Mouse (Mus musculus) left cerebral cortex, adult 2 months (tissue): Measurements from ENCODE around the gene Olfr1039. TPM values are rescaled to one million over a fixed set of nuclear protein-coding genes. Genes with fewer than 3 reads are reported as not detected.
"Not testable (repeated sequence)": the region's sequence is repeated elsewhere in the genome, so short reads cannot be mapped to it uniquely, and the experiment has no call there.

ENCODE experiments used
- DNase-seq, 2 experiments: peaks; one replicate each; pipeline ENCODE4 v3.0.0; 2021 to 2022; ENCODE audit warnings: low spot score in 2 of 2, mixed read lengths in 1 of 2; ENCODE audit errors: extremely low spot score in 1 of 2
- H3K27ac ChIP-seq: fragments of 200-600 bp; 2 replicates; pipeline ENCODE4 v1.8.1; 2022
- H3K4me3 ChIP-seq: fragments of 200-600 bp; 2 replicates; pipeline ENCODE4 v1.8.1; 2022
- CTCF ChIP-seq: fragments of 200-600 bp; IDR thresholded peaks from 2 replicates; pipeline ENCODE4 v1.8.1; 2022; ENCODE audit warnings: antibody characterized with exemption, mild to moderate bottlenecking, moderate library complexity
- intact Hi-C: fragments of 180-260 bp; cut with DNase I; formaldehyde crosslinking; loops from one replicate; pipeline ENCODE4 v1.15.1; 2025
- long read RNA-seq, 2 experiments: library from polyadenylated mRNA; stranded (forward); transcript quantifications; one replicate each; pipeline ENCODE4 v2.0.0; 2021; ENCODE audit warnings: borderline mapping rate in 2 of 2
- total RNA-seq, 2 experiments: library from RNA; stranded (reverse); gene quantifications; 2 replicates each; pipeline ENCODE4 v1.2.3; 2021

The Olfr1039 gene
- total RNA-seq = not detected
- long read RNA-seq, experiment 1 = 0 reads
- long read RNA-seq, experiment 2 = 0 reads

- no peak within 1 kb of the TSS for H3K27ac ChIP-seq
- TF ChIP-seq CTCF = no peak
- no peak within 1 kb of the TSS for H3K4me3 ChIP-seq
- DNase-seq = no peak
- intact Hi-C loops = no loop called here
These were observed at the start of gene Olfr1039 for GRCm38 (mm10) chr2:86135828-86136227. Olfr1039 (minus strand) TSS chr2:86135928.

GRCm38 (mm10) chr2:86179950-86180349, 44.2 kb upstream of the Olfr1039 start:
- TF ChIP-seq CTCF = no peak

GRCm38 (mm10) chr2:86177720-86178119, 42.0 kb upstream of the Olfr1039 start, which contains the start of gene Olfr1044:
Olfr1044 (minus strand) TSS chr2:86177820.
- intact Hi-C loops = no loop called here
- no peak for DNase-seq
- Histone ChIP-seq H3K27ac (no peak within 1 kb of the TSS), H3K4me3 (no peak within 1 kb of the TSS)
- no peak for TF ChIP-seq CTCF

More at GRCm38 (mm10) chr2:86179950-86180349, 44.2 kb upstream of the Olfr1039 start:
- intact Hi-C loops = no loop called here
- Histone ChIP-seq H3K4me3 (no peak overlapping the region), H3K27ac (no peak overlapping the region)
- DNase-seq = no peak

- H3K4me3 ChIP-seq, H3K27ac ChIP-seq, DNase-seq, intact Hi-C loops: not testable (repeated sequence)
These were observed 39.7 kb upstream of the Olfr1039 start for GRCm38 (mm10) chr2:86175422-86175821.

GRCm38 (mm10) chr2:86167422-86167821, 31.7 kb upstream of the Olfr1039 start, which contains the start of gene Olfr1043:
Olfr1043 (minus strand) TSS chr2:86167522.
- intact Hi-C loops = no loop called here
- Histone ChIP-seq H3K27ac (no peak within 1 kb of the TSS), H3K4me3 (no peak within 1 kb of the TSS)
- DNase-seq = no peak
- no peak for TF ChIP-seq CTCF

GRCm38 (mm10) chr2:86161738-86162137, 26.0 kb upstream of the Olfr1039 start, which contains the start of gene Olfr1042:
Olfr1042 (minus strand) TSS chr2:86161838.
- DNase-seq = no peak
- H3K27ac ChIP-seq = no peak within 1 kb of the TSS
- no peak for TF ChIP-seq CTCF
- H3K4me3 ChIP-seq = no peak within 1 kb of the TSS
- intact Hi-C loops = no loop called here

- no peak for TF ChIP-seq CTCF
- intact Hi-C loops = no loop called here
- DNase-seq = no peak
- no peak within 1 kb of the TSS for H3K4me3 ChIP-seq
- H3K27ac ChIP-seq = no peak within 1 kb of the TSS
These were observed 10.9 kb upstream of the Olfr1039 start, which contains the start of gene Olfr1040 for GRCm38 (mm10) chr2:86146632-86147031. Olfr1040 (minus strand) TSS chr2:86146732.

GRCm38 (mm10) chr2:86087285-86087684, 48.4 kb downstream of the Olfr1039 start, which contains the start of gene Olfr1037:
Olfr1037 (minus strand) TSS chr2:86087385.
- no peak for TF ChIP-seq CTCF
- H3K4me3 ChIP-seq = no peak within 1 kb of the TSS
- intact Hi-C loops = no loop called here
- H3K27ac ChIP-seq = no peak within 1 kb of the TSS
- DNase-seq = no peak

- intact Hi-C loops, H3K4me3 ChIP-seq, H3K27ac ChIP-seq, DNase-seq: not testable (repeated sequence)
These were observed 55.2 kb downstream of the Olfr1039 start for GRCm38 (mm10) chr2:86080478-86080877.

Other genes with a start within 250 kb of the Olfr1039 start
- gene Olfr1024, start 230.9 kb downstream of the Olfr1039 start, total RNA-seq = not detected
- gene Olfr1025-ps1, start 220.7 kb downstream of the Olfr1039 start, total RNA-seq = not detected
- not detected for gene Olfr1026, start 214.4 kb downstream of the Olfr1039 start, total RNA-seq
- not detected for gene Olfr1028, start 185.5 kb downstream of the Olfr1039 start, total RNA-seq
- not detected for gene Olfr1029, start 162.0 kb downstream of the Olfr1039 start, total RNA-seq
- gene Olfr1030, start 156.7 kb downstream of the Olfr1039 start, total RNA-seq = not detected
- gene Olfr1031, start 145.6 kb downstream of the Olfr1039 start, total RNA-seq = not detected
- gene Olfr1032, start 130.4 kb downstream of the Olfr1039 start, total RNA-seq = not detected
- not detected for gene Olfr1033, start 115.3 kb downstream of the Olfr1039 start, total RNA-seq
- not detected for gene Olfr1034, start 90.1 kb downstream of the Olfr1039 start, total RNA-seq
- not detected for gene Olfr1036, start 61.9 kb downstream of the Olfr1039 start, total RNA-seq
- not detected for gene Olfr1037, start 48.5 kb downstream of the Olfr1039 start, total RNA-seq
- gene Olfr1040, start 10.8 kb upstream of the Olfr1039 start, total RNA-seq = not detected
- gene Olfr1042, start 25.9 kb upstream of the Olfr1039 start, total RNA-seq = not detected
- gene Olfr1043, start 31.6 kb upstream of the Olfr1039 start, total RNA-seq = not detected
- gene Olfr1044, start 41.9 kb upstream of the Olfr1039 start, total RNA-seq = not detected
- gene Olfr52, start 49.8 kb upstream of the Olfr1039 start, total RNA-seq = not detected
- gene Olfr1045, start 67.1 kb upstream of the Olfr1039 start, total RNA-seq = not detected
- gene Olfr1046, start 83.4 kb upstream of the Olfr1039 start, total RNA-seq = not detected
- not detected for gene Olfr1047, start 95.5 kb upstream of the Olfr1039 start, total RNA-seq
- gene Olfr1048, start 104.4 kb upstream of the Olfr1039 start, total RNA-seq = not detected
- not detected for gene Olfr1049, start 122.4 kb upstream of the Olfr1039 start, total RNA-seq
- gene Olfr1051, start 143.2 kb upstream of the Olfr1039 start, total RNA-seq = not detected
- not detected for gene Olfr1052, start 156.5 kb upstream of the Olfr1039 start, total RNA-seq
- not detected for gene Olfr1053, start 179.4 kb upstream of the Olfr1039 start, total RNA-seq
- not detected for gene Olfr1054, start 199.5 kb upstream of the Olfr1039 start, total RNA-seq
- not detected for gene Olfr1055, start 214.4 kb upstream of the Olfr1039 start, total RNA-seq
- gene Olfr1056, start 226.5 kb upstream of the Olfr1039 start, total RNA-seq = not detected
- gene Olfr1057, start 242.5 kb upstream of the Olfr1039 start, total RNA-seq = not detected